Mouse (Mus musculus) G1E-ER4 (cell line): ENCODE data around the gene Mest. TPM values are rescaled to one million over a fixed set of nuclear protein-coding genes. Genes with fewer than 3 reads are reported as not detected.

Experiments
- GATA1 ChIP-seq: IDR thresholded peaks from one replicate; pipeline ENCODE4 v1.8.0; 2012; ENCODE audit warnings: low read length, inconsistent platforms
- polyA plus RNA-seq: library from polyadenylated mRNA; stranded (reverse); fragments of >175 nt; gene quantifications from 2 replicates; pipeline ENCODE4 v1.2.3, GENCODE M21; 2012

Mest gene
- polyA plus RNA-seq, 1 experiment: 1.4 TPM

DNA sequence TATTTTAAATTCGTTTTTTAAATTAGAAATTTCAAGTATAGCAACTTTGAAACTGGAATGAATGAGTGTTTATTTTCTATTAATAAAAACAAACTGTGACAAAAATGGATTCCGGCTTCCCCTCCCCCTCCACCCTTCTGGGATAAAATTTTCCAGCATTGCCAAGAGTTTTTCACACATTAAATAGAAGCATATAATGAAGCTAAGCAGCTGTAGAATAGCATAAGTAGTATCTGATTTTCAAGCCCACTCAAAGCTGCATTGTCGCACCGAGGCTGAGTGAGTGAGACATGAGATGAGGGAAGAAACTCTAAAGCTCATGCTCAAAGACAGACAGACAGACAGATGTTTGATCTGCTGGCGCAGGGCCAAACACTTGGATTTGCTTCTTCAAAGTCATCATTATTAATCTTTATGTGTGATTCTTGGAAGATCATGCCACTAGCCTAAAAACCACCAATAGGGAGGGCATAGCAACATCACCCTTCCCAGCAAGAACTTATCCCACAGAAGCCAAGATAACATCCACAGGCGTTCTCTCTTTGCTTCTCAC is 25.1 kb downstream of the Mest start:
- TF ChIP-seq GATA1: no peak

DNA sequence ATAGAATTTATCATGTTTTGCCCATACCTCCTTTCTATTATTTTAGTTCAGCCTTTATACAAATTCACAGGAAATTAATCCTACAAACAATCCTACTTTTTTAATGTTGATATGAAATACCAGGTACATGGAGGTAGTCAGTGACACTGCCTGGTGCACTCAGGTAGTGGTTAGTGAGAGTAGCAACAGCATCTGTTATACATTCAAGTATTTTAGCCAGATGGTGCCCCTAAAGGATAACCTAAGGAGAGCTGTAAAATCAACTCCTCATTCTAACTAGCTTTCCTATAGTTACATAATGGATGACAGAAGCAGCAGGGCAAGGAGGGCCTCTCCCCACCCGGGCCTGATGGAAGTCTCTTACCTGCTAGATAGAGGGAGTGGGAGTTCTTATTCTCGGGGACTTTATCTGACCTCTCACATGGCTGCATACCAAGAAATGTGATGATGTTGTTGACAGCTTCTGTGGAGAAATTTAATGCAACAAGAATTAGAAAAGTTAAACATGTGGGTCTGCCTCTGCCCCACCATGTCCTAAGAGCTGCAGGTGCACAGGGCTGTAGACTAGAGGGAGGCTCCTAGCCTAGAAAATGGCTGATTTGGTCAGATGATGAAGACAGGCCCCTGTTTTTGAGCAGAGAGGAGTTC is 25.8 kb downstream of the Mest start:
- TF ChIP-seq GATA1: no peak

GRCm38 (mm10) chr6:30749892-30750291 is 26.5 kb downstream of the Mest start:
- no peak for TF ChIP-seq GATA1

DNA sequence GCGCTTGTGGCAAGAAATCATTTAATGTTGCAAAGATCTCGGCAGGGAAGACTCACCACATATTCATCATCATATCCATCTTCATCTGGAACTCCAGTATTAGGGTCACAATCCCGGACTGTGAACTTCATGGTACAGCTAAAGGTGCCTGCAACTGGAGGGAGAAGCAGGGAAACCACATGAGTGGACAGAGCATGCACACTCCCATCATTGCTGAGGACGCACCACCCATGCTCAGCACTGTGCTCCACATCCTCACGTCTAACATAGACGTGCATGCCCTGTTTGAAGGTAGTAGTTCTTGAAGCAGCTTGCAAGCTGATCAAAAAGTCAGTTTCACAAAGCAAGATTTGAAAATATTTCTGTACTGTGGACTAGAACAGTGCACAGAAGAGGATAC is 27.1 kb downstream of the Mest start:
- no peak for TF ChIP-seq GATA1

DNA sequence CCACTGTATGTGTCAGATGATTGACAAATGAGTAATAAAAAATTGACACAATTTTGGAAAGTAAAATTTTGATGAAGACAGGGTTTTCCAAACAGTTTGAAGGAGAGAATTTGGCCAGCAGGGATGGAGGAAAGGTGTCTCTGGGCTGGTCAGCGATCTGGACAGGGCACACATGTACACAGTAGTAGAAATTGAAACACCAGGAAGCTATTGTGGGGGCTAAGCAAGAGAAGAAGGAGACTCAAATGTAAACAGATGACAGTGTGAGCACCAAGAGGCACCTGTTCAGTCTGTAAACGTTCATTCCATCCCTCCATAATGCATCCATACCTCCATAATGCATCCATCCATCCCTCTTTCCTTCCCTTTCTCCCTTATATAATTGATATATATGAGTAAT is 27.9 kb downstream of the Mest start:
- TF ChIP-seq GATA1: no peak

Other genes with a start within 250 kb of the Mest start
- gene Tmem209, start 213.8 kb upstream of the Mest start, polyA plus RNA-seq: 2.2 and 2.6 TPM in 2 replicates
- not detected in 2 replicates for gene Ssmem1, start 213.7 kb upstream of the Mest start, polyA plus RNA-seq
- not detected in 2 replicates for gene Cpa2, start 182.0 kb upstream of the Mest start, polyA plus RNA-seq
- not detected in 2 replicates for gene Cpa4, start 155.2 kb upstream of the Mest start, polyA plus RNA-seq
- gene Cpa5, start 112.5 kb upstream of the Mest start, polyA plus RNA-seq: not detected in 2 replicates
- not detected in 2 replicates for gene Cpa1, start 84.3 kb upstream of the Mest start, polyA plus RNA-seq
- gene Cep41, start 29.8 kb upstream of the Mest start, polyA plus RNA-seq: 58.7 and 84.8 TPM in 2 replicates
- 10.8 and 20.5 TPM in 2 replicates for gene Copg2, start 173.2 kb downstream of the Mest start, polyA plus RNA-seq
- gene Tsga13, start 192.0 kb downstream of the Mest start, polyA plus RNA-seq: not detected in 2 replicates
- not detected in 2 replicates for gene Klf14, start 235.5 kb downstream of the Mest start, polyA plus RNA-seq